Mouse (Mus musculus) kidney, postnatal 10 days (tissue): ENCODE results near the gene Exosc5.

Experiments used
- DNase-seq: peaks from one replicate; pipeline ENCODE4 v3.0.0; 2021; ENCODE audit warnings: mixed read lengths

Exosc5 gene

GRCm38 (mm10) chr7:25637099-25637498, 21.9 kb upstream of the Exosc5 start:
- no peak for DNase-seq

DNA sequence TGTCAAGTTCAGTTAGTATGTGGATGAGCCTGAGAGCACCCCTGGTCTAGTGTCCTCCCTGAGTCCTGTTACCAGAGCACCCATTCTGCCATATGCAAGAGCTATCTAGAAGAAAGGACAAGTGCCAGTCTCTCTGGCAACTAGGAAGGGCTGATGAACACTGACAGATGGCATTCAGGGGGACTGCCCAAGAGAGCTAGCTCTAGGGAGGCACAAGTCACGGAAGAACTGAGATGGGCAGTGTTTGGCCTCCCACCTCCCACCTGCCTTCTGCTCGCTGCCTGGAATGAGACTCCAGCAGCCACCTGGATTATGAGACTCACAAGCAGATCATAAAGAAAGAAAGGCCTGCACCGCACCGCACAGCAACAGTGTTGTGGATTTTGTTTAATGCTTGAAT, 19.2 kb upstream of the Exosc5 start:
- DNase-seq: no peak

DNA sequence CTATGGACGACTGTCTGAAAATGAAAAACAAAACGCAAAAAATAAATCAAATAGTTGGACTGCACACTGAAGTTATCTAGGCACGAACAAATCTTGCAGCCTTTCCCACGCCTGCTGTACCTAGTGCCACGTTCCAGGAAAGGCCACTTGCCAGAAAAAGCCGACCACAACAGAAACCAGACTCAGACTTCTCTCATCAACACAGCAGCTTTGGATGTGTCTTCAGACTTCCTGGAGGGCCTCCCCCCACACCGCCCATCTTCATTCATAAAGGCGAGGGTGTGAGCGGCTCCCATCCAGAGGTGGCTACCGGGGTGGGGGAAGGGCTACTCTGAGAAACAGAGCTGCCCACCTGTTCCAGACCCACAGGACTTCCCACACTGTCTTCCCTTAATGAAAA, 14.8 kb upstream of the Exosc5 start:
- no peak for DNase-seq

DNA sequence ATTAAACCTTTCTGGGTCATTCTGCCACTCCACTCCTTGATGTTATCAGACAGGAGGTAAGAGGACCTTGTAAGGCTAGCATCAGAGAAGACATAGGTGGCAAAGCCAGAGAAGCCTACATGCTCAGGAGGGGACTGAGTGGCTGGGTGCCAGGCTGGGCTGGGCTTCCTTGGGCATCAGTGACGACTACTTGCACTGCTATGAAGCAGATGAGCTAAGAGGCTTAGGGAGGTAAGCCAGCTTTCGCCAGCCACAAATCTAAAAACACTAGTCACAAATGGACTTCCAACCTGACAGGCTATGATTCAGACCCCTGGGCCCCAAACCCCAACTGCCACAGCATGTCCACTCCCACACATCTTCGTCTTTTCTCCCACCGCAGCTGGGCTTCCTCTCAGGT, 14.3 kb upstream of the Exosc5 start:
- DNase-seq: no peak

DNA sequence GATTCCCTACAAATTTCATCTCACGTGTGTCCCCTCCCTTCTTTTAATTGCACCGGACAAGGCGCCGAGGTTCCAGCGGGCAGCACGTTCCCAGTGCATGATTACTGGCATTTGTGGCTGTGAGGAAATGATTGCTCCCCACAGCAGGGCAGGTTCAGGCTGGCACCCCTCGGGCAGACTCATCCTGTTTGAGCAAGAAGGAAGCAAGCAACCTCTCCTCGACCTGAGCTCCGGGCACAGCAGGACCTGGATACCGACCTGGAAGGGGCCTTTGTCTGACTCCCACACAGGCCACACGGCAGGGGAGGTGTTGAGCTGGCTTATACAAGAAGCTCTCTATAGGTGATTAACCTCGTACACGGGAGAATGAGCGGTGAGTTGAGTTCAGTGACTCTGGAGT, 13.9 kb upstream of the Exosc5 start:
- DNase-seq: peak; percentile 36

- DNase-seq: no peak
These were observed 11.3 kb upstream of the Exosc5 start for GRCm38 (mm10) chr7:25647574-25648123.

- DNase-seq: no peak
These were observed 9.1 kb upstream of the Exosc5 start for GRCm38 (mm10) chr7:25649839-25650238.

- no peak for DNase-seq
These were observed 7.7 kb upstream of the Exosc5 start for GRCm38 (mm10) chr7:25651281-25651680.

DNA sequence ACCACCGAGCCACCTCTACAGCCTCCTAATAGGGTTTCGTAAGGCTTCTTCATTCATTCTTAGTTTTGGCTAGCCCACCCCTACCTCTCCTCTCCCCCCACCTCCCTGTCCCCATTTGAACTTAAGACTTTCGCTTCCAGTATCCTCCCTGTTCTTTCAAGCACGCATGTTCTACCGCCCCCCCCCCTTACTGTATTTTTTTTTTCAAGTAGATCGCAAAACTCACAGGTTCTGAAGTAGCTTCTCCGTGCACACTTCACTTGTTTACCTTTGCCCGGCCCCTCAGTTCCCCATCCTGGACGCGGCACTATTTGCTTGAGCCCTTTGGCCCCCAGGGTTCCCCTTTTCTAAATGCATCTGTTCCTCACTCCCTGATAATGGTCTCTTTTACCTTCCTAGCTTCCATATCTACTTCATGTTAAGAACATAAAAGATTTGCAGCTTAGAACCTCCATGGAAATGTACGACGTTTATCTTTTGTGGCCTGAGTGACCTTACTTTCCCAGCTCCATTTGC, 6.7 kb upstream of the Exosc5 start:
- DNase-seq: no peak

DNA sequence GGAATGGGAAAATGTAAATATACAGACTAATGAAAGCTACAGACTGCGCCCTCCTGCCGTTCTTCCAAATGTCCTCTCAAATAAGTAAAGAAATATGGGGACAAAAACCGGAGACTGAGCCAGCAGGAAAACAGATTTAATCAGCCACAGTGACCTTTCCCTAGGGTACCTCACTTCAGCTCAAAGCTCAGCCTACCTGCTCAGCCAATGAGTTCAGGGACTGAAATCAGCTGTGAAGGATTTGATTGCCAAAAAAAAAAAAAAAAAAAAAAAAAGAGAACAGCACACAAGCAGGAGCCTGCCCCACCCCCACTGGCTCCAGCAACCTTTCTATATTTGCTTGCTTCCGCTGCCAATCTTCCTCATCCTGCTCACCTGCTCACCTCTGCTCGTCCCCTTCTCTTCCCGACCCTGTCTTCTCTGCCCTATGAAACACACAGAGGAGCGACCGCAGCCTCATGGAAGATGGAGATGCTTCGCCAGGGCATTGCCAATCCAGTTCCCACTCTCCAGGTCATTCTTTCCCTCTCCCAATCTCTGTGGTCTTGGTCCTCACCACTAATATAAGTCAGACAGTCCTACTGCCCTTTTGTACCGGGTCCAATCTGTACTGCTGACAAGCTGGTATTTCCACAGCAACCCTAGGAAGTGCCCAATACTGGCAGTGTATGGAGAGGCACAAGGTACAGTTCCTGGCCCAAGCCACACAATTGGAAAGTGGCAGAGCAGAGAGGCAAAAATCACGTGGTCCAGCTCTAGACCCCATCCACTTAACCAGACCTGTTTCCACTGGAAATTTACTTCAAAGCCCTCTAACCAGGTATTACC, 3.1 kb upstream of the Exosc5 start:
- DNase-seq: peak; percentile 48

- no peak for DNase-seq
These were observed 1.2 kb upstream of the Exosc5 start for GRCm38 (mm10) chr7:25657785-25658184.

- no peak for DNase-seq
These were observed 7.4 kb downstream of the Exosc5 start for GRCm38 (mm10) chr7:25666381-25666780.

- no peak for DNase-seq
These were observed 10.2 kb downstream of the Exosc5 start for GRCm38 (mm10) chr7:25669158-25669557.

- no peak for DNase-seq
These were observed 10.7 kb downstream of the Exosc5 start for GRCm38 (mm10) chr7:25669631-25670030.

GRCm38 (mm10) chr7:25670096-25670495, 11.1 kb downstream of the Exosc5 start:
- no peak for DNase-seq

DNA sequence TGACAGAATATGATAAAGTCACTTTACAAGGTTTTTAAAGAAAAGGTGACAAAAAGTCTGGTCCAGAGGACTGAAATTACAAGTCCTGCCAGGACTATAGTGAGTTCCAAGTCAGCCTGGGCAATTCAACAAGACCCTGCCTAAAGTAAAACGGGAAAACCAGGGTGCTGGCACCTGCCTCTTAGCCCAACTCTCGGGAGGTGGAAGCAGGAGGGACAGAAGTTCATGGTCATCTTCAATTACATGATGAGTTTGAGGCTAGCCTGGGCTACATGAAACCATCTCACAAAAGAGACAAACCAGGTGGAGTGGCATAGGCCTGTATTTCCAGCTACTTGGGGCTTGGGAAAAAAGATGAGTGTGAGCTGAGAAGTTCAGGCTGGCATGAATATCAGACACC, 12.7 kb downstream of the Exosc5 start:
- DNase-seq: no peak

DNA sequence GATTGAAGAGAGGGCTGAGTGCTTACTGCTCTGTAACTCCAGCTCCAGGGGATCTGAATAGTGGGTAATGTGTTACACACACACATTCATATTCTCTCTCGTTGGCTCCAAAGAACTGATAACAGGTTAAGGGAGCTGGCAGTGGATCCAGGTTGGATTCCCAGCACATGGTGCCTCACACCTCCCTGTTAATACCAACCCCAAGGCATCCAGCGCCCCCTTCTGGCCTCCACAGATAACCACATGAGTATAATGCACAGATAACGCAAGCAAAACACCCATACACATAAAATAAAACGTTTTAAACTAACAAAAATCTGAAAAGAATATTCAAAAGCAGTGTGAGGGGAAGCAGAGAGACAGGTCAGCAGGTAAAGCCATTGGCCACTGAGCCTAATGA, 13.5 kb downstream of the Exosc5 start:
- DNase-seq: no peak

DNA sequence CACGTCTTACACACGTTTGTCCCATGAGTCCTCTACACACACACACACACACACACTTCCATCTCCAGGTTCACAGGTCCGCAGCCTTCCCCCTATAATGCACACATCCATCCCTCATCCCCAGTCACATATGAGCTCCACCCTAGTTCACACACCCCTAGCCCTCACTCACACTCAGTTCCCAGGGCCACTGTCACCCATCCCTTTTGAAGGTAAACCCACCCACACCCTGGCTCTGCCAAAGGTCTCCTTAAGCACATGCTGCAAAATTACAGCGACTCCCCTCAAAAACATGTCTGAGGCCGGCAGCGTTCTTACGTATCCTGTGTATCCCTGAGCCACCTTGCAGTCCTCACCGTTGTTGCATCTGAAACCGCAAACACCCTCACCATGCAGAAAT, 15.3 kb downstream of the Exosc5 start:
- no peak for DNase-seq

GRCm38 (mm10) chr7:25674719-25675300, 15.8 kb downstream of the Exosc5 start, which contains the start of gene Tmem91:
Gene Tmem91 (minus strand): TSS chr7:25675166.
- DNase-seq: no peak

- no peak for DNase-seq
These were observed 16.4 kb downstream of the Exosc5 start for GRCm38 (mm10) chr7:25675405-25675804.

DNA sequence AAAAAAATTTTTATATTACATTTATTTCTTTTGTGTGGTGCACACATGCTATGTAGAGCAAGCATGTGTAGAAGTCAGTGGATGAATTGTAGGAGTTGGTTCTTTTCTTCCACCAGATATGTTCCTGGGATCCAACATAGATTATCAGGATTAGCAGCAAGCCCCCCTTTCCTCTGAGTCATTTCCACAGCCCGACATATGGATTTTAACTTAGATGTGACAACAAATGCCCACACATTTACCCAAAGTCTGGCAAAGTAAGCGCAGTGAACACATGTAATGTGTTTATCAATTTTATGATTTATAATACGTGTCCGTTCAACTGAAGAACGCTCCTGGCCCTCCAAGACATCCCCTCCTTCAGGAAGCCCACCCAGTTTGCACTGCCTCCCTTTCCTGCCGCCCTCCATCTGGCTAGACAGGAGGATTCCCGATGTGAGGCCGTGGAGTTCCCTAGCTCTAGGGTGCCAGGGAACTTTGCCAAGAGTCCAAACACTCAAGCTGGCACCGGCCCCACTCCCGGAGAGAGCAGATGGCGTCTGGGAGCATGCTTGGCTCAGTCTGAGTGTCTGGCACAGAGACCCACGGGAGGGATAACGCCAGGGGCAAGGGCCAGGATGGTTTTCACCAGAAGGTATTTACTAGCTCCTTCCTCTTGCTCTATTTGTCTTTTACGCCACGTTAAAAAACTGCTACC, 17.3 kb downstream of the Exosc5 start:
- DNase-seq: peak; percentile 81

GRCm38 (mm10) chr7:25677013-25677412, 18.0 kb downstream of the Exosc5 start:
- DNase-seq: no peak

DNA sequence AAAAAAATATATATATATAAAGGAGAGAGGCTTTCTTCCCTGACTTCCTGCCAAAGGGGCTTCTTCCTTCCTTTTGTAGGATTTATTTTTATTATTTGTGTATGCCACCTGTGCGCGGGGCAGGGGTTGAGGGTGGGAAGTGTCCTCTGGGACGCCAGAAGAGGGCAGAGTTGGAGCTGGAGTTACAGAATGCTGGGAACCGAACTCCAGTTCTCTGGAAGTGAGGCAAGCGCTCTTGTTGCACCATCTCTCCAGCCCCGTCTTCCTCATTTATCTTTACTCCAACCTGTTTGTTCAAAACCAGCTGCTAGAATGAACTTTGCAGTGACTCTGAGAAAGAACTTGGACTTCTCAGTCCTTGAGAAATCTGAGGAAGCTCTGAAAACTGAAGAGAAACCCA, 21.0 kb downstream of the Exosc5 start:
- peak; percentile 39 for DNase-seq
